Mouse (Mus musculus) urinary bladder, adult 18-20 months (tissue): ENCODE measurements around the gene Fmo2.

Experiments used
- DNase-seq, 2 experiments: peaks; one replicate each; pipeline ENCODE4 v3.0.0; 2022; ENCODE audit warnings: low spot score in 2 of 2, mixed read lengths in 2 of 2

Fmo2 gene

DNA sequence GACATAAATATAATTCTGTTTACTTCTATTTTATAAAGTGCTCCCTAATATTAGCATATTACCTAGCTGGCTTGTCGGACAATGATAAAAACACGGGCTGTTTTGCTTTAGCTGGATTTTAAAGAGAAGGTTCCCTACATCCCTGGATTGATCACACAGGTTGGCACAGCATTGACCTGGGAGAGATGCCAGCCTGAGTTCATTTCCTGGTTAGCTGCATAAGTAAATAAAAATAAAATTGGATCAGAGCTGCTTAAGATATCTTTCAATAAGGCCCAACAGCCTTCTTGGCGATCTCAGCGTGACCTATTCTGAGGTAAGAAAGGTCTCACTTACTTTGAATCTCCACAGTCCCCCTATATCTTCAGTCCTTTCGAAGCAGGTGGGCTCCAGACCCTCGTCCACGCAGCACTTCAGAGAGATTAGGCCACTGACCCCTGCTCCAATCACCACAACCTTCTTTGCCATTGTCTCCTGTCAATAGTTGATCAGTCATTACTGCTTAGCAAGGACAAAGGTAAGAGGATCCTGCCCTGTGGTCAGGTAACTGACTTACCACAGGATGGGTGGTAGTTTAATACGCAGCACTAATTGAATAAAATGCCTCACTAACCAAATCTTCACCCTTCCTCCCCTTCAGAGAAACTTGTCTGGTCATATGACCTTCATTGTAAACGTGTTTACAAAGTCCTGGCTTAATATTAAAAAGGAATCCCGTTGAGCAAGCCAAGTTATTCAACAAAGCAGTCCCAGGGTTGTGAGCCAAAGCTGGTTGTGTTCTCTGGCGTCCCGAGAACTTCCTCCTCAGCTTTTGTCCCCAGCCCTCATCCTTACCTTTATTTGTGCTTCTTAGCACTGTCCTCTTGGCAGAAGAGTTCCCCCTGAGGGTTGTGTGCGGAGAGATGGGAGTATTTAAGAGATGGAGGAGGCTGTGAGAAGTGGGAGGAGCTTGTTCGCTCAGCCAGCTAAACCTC is at the start of gene Fmo2:
TSS of gene Fmo2 (minus strand) at position 889 of the 974 bp plus-strand sequence.
- DNase-seq, result peak in 1 of 2 experiments; percentile 36

- no peak for DNase-seq
Measured at GRCm38 (mm10) chr1:162947934-162948333, 49.4 kb upstream of the Fmo2 start.

GRCm38 (mm10) chr1:162946837-162947558 is 48.5 kb upstream of the Fmo2 start:
- DNase-seq, result no peak

GRCm38 (mm10) chr1:162943700-162944099 is 45.2 kb upstream of the Fmo2 start:
- no peak for DNase-seq

DNA sequence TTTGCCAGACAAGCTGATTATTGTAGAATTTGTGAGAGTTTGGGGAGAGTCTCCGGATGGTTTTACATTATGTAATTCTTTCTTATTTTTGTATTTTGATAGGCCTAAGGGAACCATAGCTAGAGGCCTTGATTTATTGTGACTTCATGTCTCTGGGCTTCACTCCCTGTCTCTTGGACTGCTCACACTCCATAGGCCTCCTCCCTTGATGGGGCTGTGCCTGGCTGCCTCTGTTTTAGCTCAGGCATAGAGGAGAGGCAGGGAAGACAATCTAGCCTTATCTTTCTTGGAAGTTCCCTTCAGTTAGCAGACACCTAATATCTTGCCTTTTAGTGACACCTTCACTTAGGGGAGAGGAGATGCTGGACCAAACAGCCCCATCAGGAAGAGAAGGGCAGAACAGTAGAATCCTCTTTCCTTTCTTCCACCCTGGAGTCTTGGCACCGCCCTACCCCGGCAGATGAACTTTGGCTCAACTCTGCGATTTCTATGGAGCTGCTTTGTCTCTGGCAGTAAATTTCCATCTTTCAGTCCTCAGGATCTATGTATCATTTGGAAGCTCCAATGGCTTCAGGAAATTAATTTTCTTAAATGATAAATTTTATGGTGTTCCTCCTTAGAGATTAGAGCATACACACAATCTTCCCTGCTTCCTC is 40.3 kb upstream of the Fmo2 start:
- peak in 1 of 2 experiments; percentile 55 for DNase-seq

- no peak for DNase-seq
Measured at GRCm38 (mm10) chr1:162937970-162938695, 39.6 kb upstream of the Fmo2 start.

DNA sequence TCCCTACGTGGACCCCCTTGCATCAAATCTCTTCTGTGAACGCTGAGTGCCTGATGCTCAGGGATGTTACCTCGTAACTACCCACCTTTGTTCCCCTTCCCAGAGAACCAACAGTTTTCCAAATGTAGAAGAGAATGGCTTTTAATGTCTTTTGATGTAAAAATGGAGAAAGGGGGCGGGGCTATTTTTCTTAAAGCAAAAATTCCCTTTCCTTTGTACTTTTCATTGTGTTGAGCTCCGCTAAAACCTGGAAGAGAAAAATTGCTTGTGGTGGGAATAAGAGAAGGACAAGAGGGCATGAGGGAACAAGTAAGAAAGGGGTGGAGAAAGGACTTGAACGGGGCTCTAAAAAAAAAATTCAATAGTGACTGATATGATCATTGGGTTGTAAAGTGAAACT is 38.9 kb upstream of the Fmo2 start, which contains the start of gene Fmo6:
TSS of gene Fmo6 (minus strand) at position 101 of the 400 bp plus-strand sequence.
- DNase-seq, result no peak

GRCm38 (mm10) chr1:162934374-162935012 is 36.0 kb upstream of the Fmo2 start:
- no peak for DNase-seq

DNA sequence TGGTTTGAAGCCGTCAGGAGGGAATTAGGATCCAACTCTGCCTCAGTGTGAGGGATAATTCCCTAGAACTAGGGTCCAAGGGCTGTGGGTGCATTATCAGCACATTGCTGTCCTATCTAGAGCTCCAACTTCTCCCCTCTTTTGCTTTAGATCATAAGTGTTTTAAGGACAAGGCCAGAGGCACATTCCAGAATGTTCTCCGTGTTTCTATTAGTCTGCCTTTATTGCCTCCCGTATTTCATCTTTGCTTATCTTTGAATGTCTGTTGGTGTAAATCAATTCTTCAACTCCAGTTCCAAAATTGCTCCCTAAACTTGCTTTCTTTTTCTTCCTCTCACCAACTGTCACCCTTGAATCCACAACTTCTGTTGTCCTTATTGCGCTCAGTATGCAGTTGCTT is 33.9 kb upstream of the Fmo2 start:
- no peak for DNase-seq

DNA sequence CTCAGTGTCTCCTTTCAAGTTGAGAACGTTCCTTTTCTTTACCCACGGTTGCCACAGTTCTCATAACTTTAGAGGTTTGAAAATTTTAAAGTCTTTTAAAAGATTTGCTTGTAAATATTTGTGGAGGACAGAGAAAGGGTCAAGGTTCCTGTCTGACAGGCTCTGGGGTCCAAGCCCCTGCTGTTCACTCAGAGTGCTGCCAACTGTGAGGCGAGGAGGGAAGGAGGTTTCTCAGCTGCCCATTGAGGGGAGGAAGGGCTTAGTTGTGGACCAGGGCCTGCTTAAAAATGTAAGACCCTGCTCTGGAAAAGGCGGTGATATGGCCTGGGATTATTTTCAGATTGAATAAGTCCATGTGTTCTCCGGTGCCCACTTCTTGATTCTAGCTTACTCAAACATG is 33.4 kb upstream of the Fmo2 start:
- DNase-seq, result no peak

DNA sequence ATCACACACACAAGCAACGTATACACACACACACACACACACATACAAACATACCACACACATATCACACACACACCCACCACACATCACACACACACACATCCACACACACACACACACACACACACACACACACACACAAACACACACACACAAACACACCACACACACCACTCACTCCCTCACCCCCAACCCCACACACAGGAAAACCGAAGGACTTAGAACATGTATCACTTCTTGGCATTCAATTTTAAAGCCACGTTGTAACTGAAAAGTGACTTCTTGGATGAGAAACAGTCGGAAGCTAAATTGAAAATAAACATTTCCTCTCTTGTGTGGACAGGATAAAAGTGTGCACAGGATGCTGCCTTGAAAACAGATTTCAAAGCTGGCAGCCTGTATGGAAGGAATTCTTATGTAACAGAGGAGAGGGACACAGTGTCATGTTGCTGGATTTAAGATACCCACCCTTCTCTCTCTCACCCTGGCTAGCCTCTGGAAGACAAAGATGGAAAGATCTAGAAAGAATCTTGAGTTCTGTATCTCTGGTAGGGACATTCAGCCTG is 32.9 kb upstream of the Fmo2 start:
- DNase-seq, result no peak

GRCm38 (mm10) chr1:162930631-162931030 is 32.1 kb upstream of the Fmo2 start:
- no peak for DNase-seq

DNA sequence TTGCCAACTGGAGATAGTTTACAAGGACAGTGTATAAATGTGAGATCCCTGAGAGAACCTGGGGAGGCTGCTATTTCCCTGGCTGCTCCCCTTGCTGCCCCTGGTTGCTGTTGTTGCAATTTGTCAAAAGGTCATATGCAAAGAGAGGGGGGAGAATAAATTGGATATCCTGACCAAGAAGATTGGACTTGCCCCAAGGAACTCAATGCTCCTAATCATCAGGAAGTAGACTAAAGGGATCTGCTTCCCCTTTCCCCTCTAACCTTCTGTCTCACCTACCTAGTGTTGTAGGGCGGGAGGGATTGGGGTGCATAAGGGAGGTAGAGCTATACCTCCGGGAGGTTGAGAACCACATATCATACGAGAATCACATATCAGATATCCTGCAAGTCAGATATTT is 30.6 kb upstream of the Fmo2 start:
- no peak for DNase-seq

DNA sequence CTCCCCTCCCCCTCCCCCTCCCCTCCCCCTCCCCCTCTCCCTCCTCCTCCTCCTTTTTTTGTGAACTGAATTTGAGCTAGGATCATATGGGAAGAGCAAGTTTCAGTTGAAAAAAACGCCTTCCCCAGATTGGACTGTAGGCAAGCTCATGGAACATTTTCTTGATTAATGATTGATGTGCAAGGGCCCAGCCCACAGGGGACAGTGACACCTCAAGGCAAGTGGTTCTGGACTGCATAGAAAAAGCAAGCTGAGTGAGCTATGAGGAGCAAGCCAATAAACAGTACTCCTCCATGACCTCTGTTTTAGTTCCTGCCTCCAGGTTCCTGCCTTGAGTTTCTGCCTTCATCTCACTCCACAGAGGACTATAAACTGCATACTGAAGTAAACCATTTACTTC is 26.6 kb upstream of the Fmo2 start:
- DNase-seq, result no peak

- no peak for DNase-seq
Measured at GRCm38 (mm10) chr1:162916661-162917060, 18.1 kb upstream of the Fmo2 start.

DNA sequence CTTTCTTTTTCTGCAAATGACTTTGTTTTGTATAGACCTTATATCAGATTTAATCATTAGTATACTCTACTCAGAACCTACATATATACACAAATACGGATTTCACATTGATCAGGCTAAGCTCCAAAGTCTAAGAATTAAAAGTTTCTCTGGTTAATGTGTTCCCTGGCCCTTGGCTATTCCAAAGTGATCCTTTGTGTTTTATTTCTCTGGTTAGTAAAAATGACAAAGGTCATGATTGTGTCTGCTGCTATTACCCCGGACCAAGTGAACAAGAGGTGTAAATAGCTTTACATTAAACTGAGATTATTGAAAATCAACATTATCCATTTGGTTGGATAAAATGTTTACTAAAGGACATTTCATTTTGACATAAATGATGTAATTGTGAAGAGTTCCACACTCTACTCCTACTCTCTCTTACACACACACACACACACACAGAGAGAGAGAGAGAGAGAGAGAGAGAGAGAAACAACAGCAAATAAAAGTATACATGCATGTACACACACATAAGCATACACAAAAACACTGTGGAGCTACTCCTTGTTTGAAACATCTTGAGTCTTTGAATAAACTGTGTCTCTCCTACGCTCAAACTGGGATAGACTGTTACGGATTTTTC is 16.5 kb upstream of the Fmo2 start:
- DNase-seq, result no peak

DNA sequence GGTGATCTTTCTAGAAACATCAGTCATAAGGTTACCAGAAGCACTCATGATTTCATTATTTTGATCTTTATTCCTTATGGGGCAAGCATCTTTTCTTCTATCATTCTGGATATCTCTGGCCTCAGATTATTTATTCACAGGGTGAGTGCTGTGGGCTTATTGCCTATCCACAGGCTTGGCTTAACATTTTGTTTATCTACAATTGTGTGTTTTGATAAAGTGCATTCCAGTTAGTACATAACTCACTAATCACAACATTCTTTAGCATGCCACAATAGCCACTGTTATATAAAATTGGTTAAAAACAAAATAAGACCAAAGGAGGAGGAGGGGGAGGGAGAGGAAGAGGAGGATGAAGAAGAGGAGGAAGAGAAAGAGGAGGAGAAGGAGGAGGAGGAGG is 13.6 kb upstream of the Fmo2 start:
- DNase-seq, result no peak

DNA sequence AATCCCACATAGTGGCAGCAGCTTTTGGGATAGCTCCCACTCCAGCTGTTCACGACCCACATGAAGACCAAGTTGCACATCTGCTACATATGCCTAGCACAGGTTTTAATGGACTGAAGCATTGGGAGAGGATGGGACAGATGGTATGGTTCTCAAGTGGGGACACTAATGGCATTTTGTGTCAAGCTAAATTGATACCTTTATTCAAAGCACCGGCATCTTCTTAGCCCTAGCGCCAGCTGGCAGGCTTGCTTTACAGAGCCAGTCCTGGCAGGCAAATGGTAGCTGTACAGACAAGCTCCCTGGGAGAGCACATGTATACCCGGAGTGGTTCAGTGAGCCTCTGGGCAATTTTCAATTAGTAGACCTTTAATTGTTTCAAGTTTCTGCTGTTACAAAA is 3.4 kb upstream of the Fmo2 start:
- no peak for DNase-seq

- peak; percentile 50 to 68 for DNase-seq
Measured at GRCm38 (mm10) chr1:162895900-162896299, 2.6 kb downstream of the Fmo2 start.

DNA sequence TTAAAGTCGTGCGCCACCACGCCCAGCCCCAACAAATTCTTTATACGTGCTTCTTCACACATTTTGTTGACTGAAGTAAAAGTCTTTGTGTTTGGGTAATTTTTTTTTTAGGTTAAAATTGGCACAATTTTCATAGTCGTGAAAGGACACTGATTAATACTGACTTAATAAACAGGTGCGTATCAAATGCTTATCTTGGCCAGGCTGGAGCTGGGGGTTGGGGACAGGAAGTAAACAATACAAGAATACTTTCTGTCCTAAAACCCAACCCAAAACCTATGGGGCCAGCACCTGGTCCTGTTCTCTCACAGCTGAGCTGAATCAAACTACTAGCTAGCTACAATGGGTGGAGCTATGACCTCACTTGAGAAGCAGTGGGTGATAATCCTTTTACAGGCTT is 5.5 kb downstream of the Fmo2 start:
- DNase-seq, result no peak
